Mouse (Mus musculus): ENCODE results near the gene Ssbp4. TPM values are rescaled to one million over a fixed set of nuclear protein-coding genes. Genes with fewer than 3 reads are reported as not detected.

Gene Ssbp4
- total RNA-seq (2021) = 10 to 100 TPM; 11.6 to 19.4 TPM
- long read RNA-seq, experiment 1, partial matches to known transcripts = 3 of 14 reads
- long read RNA-seq, experiment 1, other reads (novel, unspliced or antisense) = 11 of 14 reads
- long read RNA-seq, experiment 2, transcript Ssbp4-201 (17 exons, 1,475 nt) = major isoform, 5 of 18 reads
- long read RNA-seq, experiment 2, partial matches to known transcripts = 1 of 18 reads
- long read RNA-seq, experiment 2, other reads (novel, unspliced or antisense) = 12 of 18 reads

GRCm38 (mm10) chr8:70608749-70609367 lies at the start of gene Ssbp4:
Gene Ssbp4, minus strand, starts transcription at chr8:70608872.
- no peak for DNase-seq (ENCODE audit: low spot score)

GRCm38 (mm10) chr8:70657739-70658138 lies 49.1 kb upstream of the Ssbp4 start:
- DNase-seq (ENCODE audit: low spot score) = no peak

- no peak for DNase-seq (ENCODE audit: low spot score)
Observed at GRCm38 (mm10) chr8:70657214-70657613, 48.5 kb upstream of the Ssbp4 start.

GRCm38 (mm10) chr8:70656193-70656790 lies 47.6 kb upstream of the Ssbp4 start:
- no peak for DNase-seq (ENCODE audit: low spot score)

- no peak for DNase-seq (ENCODE audit: low spot score)
Observed at GRCm38 (mm10) chr8:70655469-70655868, 46.8 kb upstream of the Ssbp4 start.

GRCm38 (mm10) chr8:70654121-70654520 lies 45.4 kb upstream of the Ssbp4 start:
- DNase-seq (ENCODE audit: low spot score) = no peak

GRCm38 (mm10) chr8:70653226-70653625 lies 44.6 kb upstream of the Ssbp4 start:
- DNase-seq (ENCODE audit: low spot score) = peak; percentile 64

- DNase-seq (ENCODE audit: low spot score) = no peak
Observed at GRCm38 (mm10) chr8:70650351-70650750, 41.7 kb upstream of the Ssbp4 start.

- peak; percentile 56 for DNase-seq (ENCODE audit: low spot score)
Observed at GRCm38 (mm10) chr8:70649324-70649723, 40.7 kb upstream of the Ssbp4 start.

- no peak for DNase-seq (ENCODE audit: low spot score)
Observed at GRCm38 (mm10) chr8:70648921-70649320, 40.2 kb upstream of the Ssbp4 start.

- no peak for DNase-seq (ENCODE audit: low spot score)
Observed at GRCm38 (mm10) chr8:70648164-70648442, 39.4 kb upstream of the Ssbp4 start.

- no peak for DNase-seq (ENCODE audit: low spot score)
Observed at GRCm38 (mm10) chr8:70647343-70648163, 38.9 kb upstream of the Ssbp4 start.

- no peak for DNase-seq (ENCODE audit: low spot score)
Observed at GRCm38 (mm10) chr8:70646775-70647174, 38.1 kb upstream of the Ssbp4 start.

GRCm38 (mm10) chr8:70646369-70646768 lies 37.7 kb upstream of the Ssbp4 start:
- no peak for DNase-seq (ENCODE audit: low spot score)

- no peak for DNase-seq (ENCODE audit: low spot score)
Observed at GRCm38 (mm10) chr8:70645501-70646224, 37.0 kb upstream of the Ssbp4 start.

- no peak for DNase-seq (ENCODE audit: low spot score)
Observed at GRCm38 (mm10) chr8:70644065-70644464, 35.4 kb upstream of the Ssbp4 start.

- no peak for DNase-seq (ENCODE audit: low spot score)
Observed at GRCm38 (mm10) chr8:70643019-70643418, 34.3 kb upstream of the Ssbp4 start.

GRCm38 (mm10) chr8:70638752-70639151 lies 30.1 kb upstream of the Ssbp4 start:
- DNase-seq (ENCODE audit: low spot score) = no peak

- no peak for DNase-seq (ENCODE audit: low spot score)
Observed at GRCm38 (mm10) chr8:70636838-70637237, 28.2 kb upstream of the Ssbp4 start.

GRCm38 (mm10) chr8:70635527-70635926 lies 26.9 kb upstream of the Ssbp4 start:
- no peak for DNase-seq (ENCODE audit: low spot score)

- peak; percentile 73 for DNase-seq (ENCODE audit: low spot score)
Observed at GRCm38 (mm10) chr8:70634066-70634465, 25.4 kb upstream of the Ssbp4 start.

Data from gastrocnemius, adult 18-20 months (tissue).